Mouse (Mus musculus) adrenal gland, postnatal 25 days (tissue): ENCODE data around the gene Sprr2a1. TPM values are rescaled to one million over a fixed set of nuclear protein-coding genes. Genes with fewer than 3 reads are reported as not detected.

Source experiments
- total RNA-seq: library from RNA; stranded (reverse); gene quantifications from 2 replicates; pipeline ENCODE4 v1.2.3, GENCODE M21; 2021

The Sprr2a1 gene
- total RNA-seq, 1 experiment from 2014 or later: not detected

Other genes with a start within 250 kb of the Sprr2a1 start
- not detected in 2 replicates for gene Pglyrp3, start 201.2 kb upstream of the Sprr2a1 start, total RNA-seq
- 0.18 and 0.52 TPM in 2 replicates for gene Lor, start 132.7 kb upstream of the Sprr2a1 start, total RNA-seq
- not detected in 2 replicates for gene Prr9, start 91.9 kb upstream of the Sprr2a1 start, total RNA-seq
- not detected in 2 replicates for gene Lelp1, start 73.1 kb upstream of the Sprr2a1 start, total RNA-seq
- gene Sprr2a2, start 121 bp downstream of the Sprr2a1 start, total RNA-seq: not detected in 2 replicates
- gene Sprr2a3, start 69.6 kb downstream of the Sprr2a1 start, total RNA-seq: not detected in 2 replicates
- not detected in 2 replicates for gene Sprr2b, start 100.8 kb downstream of the Sprr2a1 start, total RNA-seq
- gene Sprr2d, start 123.3 kb downstream of the Sprr2a1 start, total RNA-seq: not detected in 2 replicates
- not detected in 2 replicates for gene Sprr2e, start 136.3 kb downstream of the Sprr2a1 start, total RNA-seq
- not detected in 2 replicates for gene Sprr2f, start 149.4 kb downstream of the Sprr2a1 start, total RNA-seq
- not detected in 2 replicates for gene Sprr2h, start 169.9 kb downstream of the Sprr2a1 start, total RNA-seq
- not detected in 2 replicates for gene Sprr2i, start 192.2 kb downstream of the Sprr2a1 start, total RNA-seq
- gene Sprr2j-ps, start 202.3 kb downstream of the Sprr2a1 start, total RNA-seq: not detected in 2 replicates
- gene Gm9774, start 213.6 kb downstream of the Sprr2a1 start, total RNA-seq: 4.2 and 25.6 TPM in 2 replicates
- gene Sprr2k, start 216.8 kb downstream of the Sprr2a1 start, total RNA-seq: not detected in 2 replicates
- not detected in 2 replicates for gene Sprr1b, start 223.0 kb downstream of the Sprr2a1 start, total RNA-seq
- not detected in 2 replicates for gene Sprr3, start 242.9 kb downstream of the Sprr2a1 start, total RNA-seq